In the genomic region with DNA sequence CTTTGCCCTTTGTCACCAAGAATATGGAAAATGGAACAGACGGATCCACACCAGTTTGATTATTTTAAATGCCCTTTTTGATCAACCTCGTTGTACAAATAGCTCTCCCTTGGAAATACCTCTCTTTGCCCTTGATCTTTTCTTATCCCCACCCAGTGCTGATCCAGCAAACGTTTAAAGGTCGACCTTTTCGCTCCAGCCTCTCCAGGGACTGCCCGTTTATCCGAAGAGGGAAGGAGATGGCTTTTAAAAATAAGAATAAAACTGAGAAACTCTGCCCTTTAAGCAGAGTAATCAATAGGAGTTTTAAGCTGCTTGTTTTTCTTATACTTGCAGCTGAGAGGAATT, we compare ENCODE assay signal across 8 mouse cellular contexts. TPM values are rescaled to one million over a fixed set of nuclear protein-coding genes. Genes with fewer than 3 reads are reported as not detected.
DNase-seq lines count a peak whose midpoint lies in the region; ATAC-seq and TF ChIP-seq lines count a peak whose summit lies in the region.

No protein-coding gene starts in this region.

- H3K4me1 ChIP-seq in heart, postnatal 0 days (ENCODE audit: control insufficient read depth, insufficient read depth), result 0 out of 2 replicates have a peak, but pooled peaks cover 2% of the 10 kb centered on the region
- no peaks in the 10 kb centered on the region; the same call in 1 of the 2 replicates for H3K4me1 ChIP-seq in bone marrow, adult 2 months (ENCODE audit: control insufficient read depth, insufficient read depth, low read length)
- peaks cover 21% of the 10 kb centered on the region for H3K4me1 ChIP-seq in hindbrain, embryonic 14.5 days (replicated peaks; ENCODE audit: control insufficient read depth, insufficient read depth, low read length)
- H3K4me1 ChIP-seq in midbrain, embryonic 11.5 days (ENCODE audit: control insufficient read depth, insufficient read depth, low read length), result peaks cover 17% of the 10 kb centered on the region

- H3K36me3 ChIP-seq in heart, postnatal 0 days (replicated peaks; ENCODE audit: control insufficient read depth, insufficient read depth, low read length), result peaks cover 16% of the 10 kb centered on the region
- peaks cover 23% of the 10 kb centered on the region for H3K36me3 ChIP-seq in hindbrain, embryonic 14.5 days (replicated peaks; ENCODE audit: control insufficient read depth, insufficient read depth)
- peaks cover 6% of the 10 kb centered on the region; the same call in 1 of the 2 replicates for H3K36me3 ChIP-seq in midbrain, embryonic 11.5 days (ENCODE audit: control insufficient read depth, insufficient read depth, low read length)

- no peak for TF ChIP-seq CTCF in heart, postnatal 0 days (IDR thresholded peaks at IDR 0.05; ENCODE audit: low read depth)
- TF ChIP-seq CTCF in bone marrow, adult 2 months (IDR thresholded peaks at IDR 0.05; ENCODE audit: control insufficient read depth, insufficient read depth, low read length), result no peak

- H3K4me2 ChIP-seq in heart, postnatal 0 days (ENCODE audit: low read depth, low read length), result peak overlapping the region; percentile 76
- peak overlapping the region; percentile 72 for H3K4me2 ChIP-seq in hindbrain, embryonic 14.5 days (replicated peaks)
- H3K4me2 ChIP-seq in midbrain, embryonic 11.5 days, result peak overlapping the region; percentile 75

- H3K27ac ChIP-seq in heart, postnatal 0 days (ENCODE audit: low read depth), result peak overlapping the region; percentile 99
- H3K27ac ChIP-seq in bone marrow, adult 2 months (ENCODE audit: control insufficient read depth, insufficient read depth, low read depth, low read length, poor library complexity), result no peak overlapping the region
- H3K27ac ChIP-seq in hindbrain, embryonic 14.5 days, result peak overlapping the region; percentile 97
- H3K27ac ChIP-seq in midbrain, embryonic 11.5 days (ENCODE audit: low read depth, low read length), result peak overlapping the region; percentile 76

- no peak for ATAC-seq in heart, postnatal 0 days (ENCODE audit: insufficient read depth, low read depth)
- ATAC-seq in hindbrain, embryonic 14.5 days (ENCODE audit: low FRiP score), result no peak
- ATAC-seq in midbrain, embryonic 11.5 days (ENCODE audit: low FRiP score), result no peak

- peak overlapping the region; percentile 99 for H3K4me3 ChIP-seq in heart, postnatal 0 days (ENCODE audit: low read depth, low read length)
- peak overlapping the region; percentile 42 for H3K4me3 ChIP-seq in bone marrow, adult 2 months (replicated peaks; ENCODE audit: control insufficient read depth, low read depth, low read length)
- H3K4me3 ChIP-seq in hindbrain, embryonic 14.5 days (replicated peaks; ENCODE audit: low read length), result peak overlapping the region; percentile 99
- peak overlapping the region; percentile 96 for H3K4me3 ChIP-seq in midbrain, embryonic 11.5 days (ENCODE audit: low read depth, low read length)

- DNase-seq in heart, postnatal 0 days (ENCODE audit: low spot score), result no peak
- no peak for DNase-seq in heart, postnatal 10 days
- no peak for DNase-seq in hindbrain, embryonic 14.5 days (ENCODE audit: low spot score)
- no peak for DNase-seq in midbrain, embryonic 11.5 days (ENCODE audit: low spot score, missing footprints)
- no peak for DNase-seq in cerebellum, postnatal 14 days
- DNase-seq in left cerebral cortex, adult 8-10 months (ENCODE audit: low spot score in 2 of 2), result no peak
- no peak for DNase-seq in left cerebral cortex, postnatal 10 days (ENCODE audit: extremely low spot score in 1 of 2, low spot score in 2 of 2)

- WGBS in heart, postnatal 0 days, result 4% methylated on average over 7 of the region's 7 CpGs
- 16% methylated on average over 7 of the region's 7 CpGs for WGBS in bone marrow, adult 2 months
- 0% methylated on average over 7 of the region's 7 CpGs for WGBS in hindbrain, embryonic 14.5 days
- WGBS in midbrain, embryonic 11.5 days, result under 1% methylated on average over 7 of the region's 7 CpGs

- H3K9me3 ChIP-seq in heart, postnatal 0 days (replicated peaks; ENCODE audit: control insufficient read depth, low read length), result no peaks in the 10 kb centered on the region
- no peaks in the 10 kb centered on the region for H3K9me3 ChIP-seq in hindbrain, embryonic 14.5 days (ENCODE audit: control insufficient read depth, low read length)
- H3K9me3 ChIP-seq in midbrain, embryonic 11.5 days (ENCODE audit: control insufficient read depth, low read length), result no peaks in the 10 kb centered on the region

- H3K27me3 ChIP-seq in heart, postnatal 0 days (ENCODE audit: control insufficient read depth, insufficient read depth, low read length), result no peaks in the 10 kb centered on the region
- H3K27me3 ChIP-seq in hindbrain, embryonic 14.5 days (ENCODE audit: control insufficient read depth, insufficient read depth, low read length), result no peaks in the 10 kb centered on the region
- H3K27me3 ChIP-seq in midbrain, embryonic 11.5 days (ENCODE audit: control insufficient read depth, insufficient read depth, low read length), result no peaks in the 10 kb centered on the region

- peak overlapping the region; percentile 100 for H3K9ac ChIP-seq in heart, postnatal 0 days (replicated peaks; ENCODE audit: low read depth, low read length)
- H3K9ac ChIP-seq in hindbrain, embryonic 14.5 days, result peak overlapping the region; percentile 98
- peak overlapping the region; percentile 95 for H3K9ac ChIP-seq in midbrain, embryonic 11.5 days (ENCODE audit: low read length)

- TF ChIP-seq POLR2A in bone marrow, adult 2 months (IDR thresholded peaks at IDR 0.05; ENCODE audit: borderline replicate concordance, control insufficient read depth, low read depth, low read length), result no peak

- intact Hi-C loops in heart, postnatal 10 days (cut with DNase I), result loop anchor here (1.0 to 2.0 kb wide), 2 partner anchors 54 to 79 kb away; no protein-coding TSS in a partner anchor
- intact Hi-C loops in left cerebral cortex, postnatal 10 days (cut with DNase I), result loop anchor here (2.0 to 5.0 kb wide), 2 partner anchors 65 to 84 kb away; no protein-coding TSS in a partner anchor

- no peak for TF ChIP-seq EP300 in heart, postnatal 0 days (IDR thresholded peaks at IDR 0.05; ENCODE audit: low read depth)

RNA-seq across cellular contexts. Expression of a gene that starts 1.2 kb away (rescaled TPM):
- 20.3 and 42.6 TPM in 2 replicates for total RNA-seq in heart, postnatal 0 days (2014; rRNA removed; ENCODE audit: low replicate concordance)
- polyA plus RNA-seq in heart, postnatal 0 days (2015; fragmentation: Nextera tagmentation; extraction: Ambion mirVana), result 69.3 and 72.5 TPM in 2 replicates
- total RNA-seq in heart, postnatal 10 days (2021), result 10 to 100 TPM; 67.4 to 81.0 TPM
- 3.3 and 6.4 TPM in 2 replicates for polyA plus RNA-seq in bone marrow, adult 2 months (2011; ENCODE audit: insufficient read depth, insufficient read length, low replicate concordance, missing spikeins)
- 34.3 and 34.6 TPM in 2 replicates for polyA plus RNA-seq in hindbrain, embryonic 14.5 days (2014; fragmentation: Nextera tagmentation; extraction: Ambion mirVana)
- polyA plus RNA-seq in midbrain, embryonic 11.5 days (2014; fragmentation: Nextera tagmentation; extraction: Ambion mirVana), result 33.1 and 33.5 TPM in 2 replicates
- 10 to 100 TPM; 38.2 to 48.1 (median 42.3) TPM for total RNA-seq in left cerebral cortex, adult 8-10 months (2022)
- total RNA-seq in left cerebral cortex, postnatal 10 days (2021), result 10 to 100 TPM; 29.9 to 30.9 TPM

RNA-seq across cellular contexts. Expression of a gene that starts 33.3 kb away (rescaled TPM):
- 0.76 and 2.7 TPM in 2 replicates for total RNA-seq in heart, postnatal 0 days (2014; rRNA removed; ENCODE audit: low replicate concordance)
- 1.6 and 1.7 TPM in 2 replicates for polyA plus RNA-seq in heart, postnatal 0 days (2015; fragmentation: Nextera tagmentation; extraction: Ambion mirVana)
- 1 to 10 TPM; 2.0 to 2.2 TPM for total RNA-seq in heart, postnatal 10 days (2021)
- 0.42 TPM in 1 of 2 replicates, not detected in the other for polyA plus RNA-seq in bone marrow, adult 2 months (2011; ENCODE audit: insufficient read depth, insufficient read length, low replicate concordance, missing spikeins)
- polyA plus RNA-seq in hindbrain, embryonic 14.5 days (2014; fragmentation: Nextera tagmentation; extraction: Ambion mirVana), result 5.7 and 6.8 TPM in 2 replicates
- polyA plus RNA-seq in midbrain, embryonic 11.5 days (2014; fragmentation: Nextera tagmentation; extraction: Ambion mirVana), result 1.7 and 1.8 TPM in 2 replicates
- 1 to 10 TPM; 2.1 to 3.0 (median 2.5) TPM for total RNA-seq in left cerebral cortex, adult 8-10 months (2022)
- 1 to 10 TPM; 1.0 to 1.3 TPM for total RNA-seq in left cerebral cortex, postnatal 10 days (2021)

Comparison
In these comparisons a context has a peak if more than half of its experiments do, and no peak if none do; other contexts are left out.
1. H3K4me3 ChIP-seq: peak in every context shown above with its lines; median percentile 99 in heart, postnatal 0 days; 99 in hindbrain, embryonic 14.5 days; 96 in midbrain, embryonic 11.5 days; 42 in bone marrow, adult 2 months.